ENCODE assay signal across 24 mouse cellular contexts in genomic region chr3:79968426-79968825, GRCm38 (mm10).
"Had no signal": no experiment of that assay in that cellular context is flagged by ENCODE, and none has a peak within 500 bp of the region (broad histone marks: within the 10 kb centered on the region; RNA-seq: fewer than 3 reads in every experiment).

No protein-coding gene starts in this region.

- H3K9ac ChIP-seq: forebrain, postnatal 0 days; heart, embryonic 12.5 days; heart, embryonic 15.5 days; hindbrain, embryonic 13.5 days; hindbrain, embryonic 15.5 days; limb, embryonic 12.5 days; liver, embryonic 13.5 days; liver, embryonic 15.5 days; liver, postnatal 0 days had no signal

- H3K9me3 ChIP-seq: heart, embryonic 12.5 days; heart, embryonic 15.5 days; hindbrain, embryonic 13.5 days; hindbrain, embryonic 15.5 days; limb, embryonic 10.5 days; limb, embryonic 12.5 days; liver, embryonic 13.5 days; liver, embryonic 15.5 days had no signal

- H3K4me1 ChIP-seq: hindbrain, embryonic 13.5 days; hindbrain, embryonic 15.5 days; limb, embryonic 10.5 days; limb, embryonic 12.5 days had no signal

- H3K27me3 ChIP-seq: heart, embryonic 12.5 days; heart, embryonic 15.5 days; hindbrain, embryonic 13.5 days; hindbrain, embryonic 15.5 days; limb, embryonic 12.5 days; liver, embryonic 13.5 days; liver, embryonic 15.5 days had no signal

- DNase-seq: forebrain, postnatal 0 days; gastrocnemius, postnatal 10 days; gastrocnemius, postnatal 36 days; kidney, adult 11 months; kidney, adult 2 months; kidney, adult 9 months; kidney, postnatal 10 days; kidney, postnatal 25 days; kidney, postnatal 4 days; liver; liver, embryonic 13.5 days; liver, postnatal 0 days had no signal

- H3K4me3 ChIP-seq: heart, embryonic 12.5 days; heart, embryonic 15.5 days; hindbrain, embryonic 13.5 days; hindbrain, embryonic 15.5 days; layer of hippocampus, adult 2 months; left cerebral cortex, adult 2 months; limb, embryonic 10.5 days; limb, embryonic 12.5 days; liver, embryonic 13.5 days; liver, embryonic 15.5 days had no signal

- ATAC-seq: forebrain, postnatal 0 days; hindbrain, postnatal 0 days; intestine, embryonic 16.5 days; liver, postnatal 0 days had no signal

- H3K36me3 ChIP-seq: heart, embryonic 12.5 days; heart, embryonic 15.5 days; hindbrain, embryonic 13.5 days; hindbrain, embryonic 15.5 days; limb, embryonic 10.5 days; limb, embryonic 12.5 days; liver, embryonic 13.5 days; liver, embryonic 15.5 days had no signal

- H3K27ac ChIP-seq: hindbrain, embryonic 13.5 days; hindbrain, embryonic 15.5 days; hindbrain, postnatal 0 days; layer of hippocampus, adult 2 months; left cerebral cortex, adult 2 months; limb, embryonic 10.5 days; limb, embryonic 12.5 days; liver, embryonic 13.5 days; liver, embryonic 15.5 days had no signal

- H3K4me2 ChIP-seq: heart, embryonic 12.5 days; heart, embryonic 15.5 days; hindbrain, embryonic 13.5 days; hindbrain, embryonic 15.5 days; limb, embryonic 12.5 days; liver, embryonic 11.5 days; liver, embryonic 13.5 days; liver, embryonic 15.5 days had no signal
